Mouse (Mus musculus): ENCODE data around the gene Ddx19a. TPM values are rescaled to one million over a fixed set of nuclear protein-coding genes. Genes with fewer than 3 reads are reported as not detected.
A peak's percentile ranks its signal among the peaks of the same experiment; 100 is the strongest.
"Not testable (repeated sequence)": the region's sequence is repeated elsewhere in the genome, so short reads cannot be mapped to it uniquely, and the experiment has no call there.

Ddx19a gene
- polyA plus RNA-seq, 1 experiment from 2014 or later = 35.0 TPM

GRCm38 (mm10) chr8:110931176-110931939, 66.2 kb downstream of the Ddx19a start:
- ATAC-seq (replicated peaks; ENCODE audit: low FRiP score) (peak; percentile 73), DNase-seq (ENCODE audit: low spot score) (peak; percentile 67)
- Histone ChIP-seq H3K4me2 (peak overlapping the region; percentile 55), H3K9me3 (ENCODE audit: control insufficient read depth, low read length) (no peaks in the 10 kb centered on the region), H3K27me3 (replicated peaks; ENCODE audit: control insufficient read depth, insufficient read depth, low read length) (no peaks in the 10 kb centered on the region), H3K27ac (ENCODE audit: low read depth, low read length) (peak overlapping the region; percentile 79), H3K4me1 (replicated peaks; ENCODE audit: control insufficient read depth, insufficient read depth, low read length) (peaks cover 84% of the 10 kb centered on the region), H3K36me3 (ENCODE audit: control insufficient read depth, insufficient read depth, low read length) (peaks cover 4% of the 10 kb centered on the region; the same call in 1 of the 2 replicates), H3K9ac (ENCODE audit: low read depth, low read length) (peak overlapping the region; percentile 50), H3K4me3 (ENCODE audit: low read depth, low read length) (peak overlapping the region; percentile 25)
- WGBS = 41% methylated on average over 12 of the region's 12 CpGs

DNA sequence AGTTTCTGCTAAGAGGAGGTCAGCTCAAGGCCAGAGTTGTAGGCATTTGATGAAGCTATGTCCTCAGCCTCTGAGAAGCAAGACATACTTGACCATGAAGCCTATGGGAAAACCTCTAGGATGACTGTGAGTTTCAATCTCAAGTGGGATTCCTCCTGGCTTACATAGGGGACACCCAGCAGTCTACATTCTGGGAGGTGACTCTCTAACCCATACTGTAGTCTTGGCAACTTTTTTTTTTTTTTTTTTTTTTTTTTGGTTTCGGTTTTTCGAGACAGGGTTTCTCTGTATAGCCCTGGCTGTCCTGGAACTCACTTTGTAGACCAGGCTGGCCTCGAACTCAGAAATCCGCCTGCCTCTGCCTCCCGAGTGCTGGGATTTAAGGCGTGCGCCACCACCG, 67.9 kb downstream of the Ddx19a start:
- Histone ChIP-seq H3K9ac (ENCODE audit: low read depth, low read length) (peak overlapping the region; percentile 25; the same call in 1 of the 2 replicates), H3K27ac (ENCODE audit: low read depth, low read length) (peak overlapping the region; percentile 82), H3K4me1 (replicated peaks; ENCODE audit: control insufficient read depth, insufficient read depth, low read length) (peaks cover 87% of the 10 kb centered on the region), H3K4me2 (peak overlapping the region; percentile 58)
- not testable (repeated sequence) for H3K4me3 ChIP-seq (ENCODE audit: low read depth, low read length); H3K36me3 ChIP-seq (ENCODE audit: control insufficient read depth, insufficient read depth, low read length); H3K9me3 ChIP-seq (ENCODE audit: control insufficient read depth, low read length); H3K27me3 ChIP-seq (replicated peaks; ENCODE audit: control insufficient read depth, insufficient read depth, low read length); DNase-seq (ENCODE audit: low spot score); ATAC-seq (replicated peaks; ENCODE audit: low FRiP score)
- 70% methylated on average over 7 of the region's 8 CpGs for WGBS

DNA sequence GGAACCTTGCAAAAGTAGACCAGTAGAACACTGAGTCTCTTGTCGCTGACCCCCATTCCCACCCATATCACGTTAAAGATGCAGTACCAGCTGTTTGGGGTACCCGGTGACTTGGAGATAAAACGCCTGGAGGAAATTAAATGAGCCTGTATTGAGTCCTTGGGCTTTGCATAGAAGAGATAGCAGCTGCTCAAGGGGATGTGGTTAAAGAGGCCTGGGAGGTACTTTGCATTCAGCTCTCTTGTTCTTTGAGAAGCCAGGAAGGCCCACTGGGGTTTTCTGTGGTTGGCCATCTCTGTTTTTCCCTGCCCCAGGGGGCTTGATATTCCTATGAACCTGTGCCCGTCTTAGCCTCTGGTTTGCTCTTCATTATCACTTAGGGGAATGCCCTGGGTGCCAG, 68.5 kb downstream of the Ddx19a start:
- ATAC-seq (replicated peaks; ENCODE audit: low FRiP score) (peak; percentile 85), DNase-seq (ENCODE audit: low spot score) (no peak)
- Histone ChIP-seq H3K36me3 (ENCODE audit: control insufficient read depth, insufficient read depth, low read length) (peaks cover 2% of the 10 kb centered on the region; the same call in 1 of the 2 replicates), H3K27ac (ENCODE audit: low read depth, low read length) (peak overlapping the region; percentile 82), H3K9ac (ENCODE audit: low read depth, low read length) (peak overlapping the region; percentile 25; the same call in 1 of the 2 replicates), H3K27me3 (replicated peaks; ENCODE audit: control insufficient read depth, insufficient read depth, low read length) (no peaks in the 10 kb centered on the region), H3K4me3 (ENCODE audit: low read depth, low read length) (no peak overlapping the region), H3K9me3 (ENCODE audit: control insufficient read depth, low read length) (no peaks in the 10 kb centered on the region), H3K4me2 (peak overlapping the region; percentile 58), H3K4me1 (replicated peaks; ENCODE audit: control insufficient read depth, insufficient read depth, low read length) (peaks cover 88% of the 10 kb centered on the region)
- 33% methylated on average over 5 of the region's 5 CpGs for WGBS

DNA sequence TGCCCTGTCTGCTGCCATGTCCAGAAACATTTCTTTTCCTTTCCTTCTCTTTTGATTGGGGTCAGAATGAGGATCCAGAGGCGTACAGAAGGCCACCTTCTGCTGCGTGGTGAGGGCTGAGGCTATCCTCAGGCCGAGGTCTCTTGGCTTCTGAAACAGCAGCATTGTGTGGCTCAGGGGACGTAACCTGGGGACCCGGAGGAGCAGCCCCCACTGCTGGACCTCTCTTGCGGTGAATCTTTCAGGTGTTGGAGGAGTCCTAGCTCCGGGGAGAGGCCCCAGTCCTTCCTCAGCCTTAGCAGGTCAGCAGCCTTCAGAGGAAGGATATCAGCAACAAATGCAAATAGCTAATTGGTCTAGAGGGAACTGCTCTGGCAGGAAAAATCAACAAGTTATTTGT, 69.2 kb downstream of the Ddx19a start:
- no peak overlapping the region for H3K4me3 ChIP-seq (ENCODE audit: low read depth, low read length)

GRCm38 (mm10) chr8:110926690-110927089, 70.9 kb downstream of the Ddx19a start:
- ATAC-seq (replicated peaks; ENCODE audit: low FRiP score) (no peak), DNase-seq (ENCODE audit: low spot score) (no peak)
- 44% methylated on average over 5 of the region's 5 CpGs for WGBS
- peak overlapping the region; percentile 32; the same call in 1 of the 2 replicates for H3K27ac ChIP-seq (ENCODE audit: low read depth, low read length)
- H3K9me3 ChIP-seq (ENCODE audit: control insufficient read depth, low read length) = no peaks in the 10 kb centered on the region
- H3K4me1 ChIP-seq (replicated peaks; ENCODE audit: control insufficient read depth, insufficient read depth, low read length) = peaks cover 83% of the 10 kb centered on the region
- peaks cover 2% of the 10 kb centered on the region; the same call in 1 of the 2 replicates for H3K36me3 ChIP-seq (ENCODE audit: control insufficient read depth, insufficient read depth, low read length)
- no peak overlapping the region for H3K9ac ChIP-seq (ENCODE audit: low read depth, low read length)
- no peak overlapping the region for H3K4me3 ChIP-seq (ENCODE audit: low read depth, low read length)
- no peaks in the 10 kb centered on the region for H3K27me3 ChIP-seq (replicated peaks; ENCODE audit: control insufficient read depth, insufficient read depth, low read length)
- H3K4me2 ChIP-seq = peak overlapping the region; percentile 20; the same call in 1 of the 2 replicates

More for the DNA sequence above, 69.2 kb downstream of the Ddx19a start:
- DNase-seq (ENCODE audit: low spot score) (no peak), ATAC-seq (replicated peaks; ENCODE audit: low FRiP score) (no peak; the same call in 1 of the 2 replicates)
- Histone ChIP-seq H3K27ac (ENCODE audit: low read depth, low read length) (peak overlapping the region; percentile 77), H3K4me1 (replicated peaks; ENCODE audit: control insufficient read depth, insufficient read depth, low read length) (peaks cover 87% of the 10 kb centered on the region), H3K9me3 (ENCODE audit: control insufficient read depth, low read length) (no peaks in the 10 kb centered on the region), H3K27me3 (replicated peaks; ENCODE audit: control insufficient read depth, insufficient read depth, low read length) (no peaks in the 10 kb centered on the region), H3K4me2 (peak overlapping the region; percentile 58), H3K36me3 (ENCODE audit: control insufficient read depth, insufficient read depth, low read length) (peaks cover 2% of the 10 kb centered on the region; the same call in 1 of the 2 replicates), H3K9ac (ENCODE audit: low read depth, low read length) (no peak overlapping the region; the same call in 1 of the 2 replicates)
- 40% methylated on average over 7 of the region's 7 CpGs for WGBS

- no peak for DNase-seq (ENCODE audit: low spot score)
- H3K4me3 ChIP-seq (ENCODE audit: low read depth, low read length) = no peak overlapping the region
- ATAC-seq (replicated peaks; ENCODE audit: low FRiP score) = no peak
- H3K9ac ChIP-seq (ENCODE audit: low read depth, low read length) = no peak overlapping the region
- no peaks in the 10 kb centered on the region for H3K9me3 ChIP-seq (ENCODE audit: control insufficient read depth, low read length)
- H3K4me2 ChIP-seq = no peak overlapping the region; the same call in 1 of the 2 replicates
- H3K4me1 ChIP-seq (replicated peaks; ENCODE audit: control insufficient read depth, insufficient read depth, low read length) = peaks cover 83% of the 10 kb centered on the region
- H3K27me3 ChIP-seq (replicated peaks; ENCODE audit: control insufficient read depth, insufficient read depth, low read length) = no peaks in the 10 kb centered on the region
- H3K27ac ChIP-seq (ENCODE audit: low read depth, low read length) = peak overlapping the region; percentile 19; the same call in 1 of the 2 replicates
- 79% methylated on average over 8 of the region's 8 CpGs for WGBS
- H3K36me3 ChIP-seq (ENCODE audit: control insufficient read depth, insufficient read depth, low read length) = peaks cover 1% of the 10 kb centered on the region; the same call in 1 of the 2 replicates
These were observed 71.9 kb downstream of the Ddx19a start for GRCm38 (mm10) chr8:110925691-110926140.

Small RNA genes lying within 50 kb of the gene (microRNA-seq; reads per million reads assigned to microRNA genes)
- not detected for gene Gm24103 (ENCODE audit: borderline number of aligned reads)
- 3.2 reads per million for gene Mir3473d (ENCODE audit: borderline number of aligned reads)

Other genes with a start within 250 kb of the Ddx19a start
- 0.18 and 0.36 TPM in 2 replicates for gene Il34, start 191.9 kb downstream of the Ddx19a start, polyA plus RNA-seq (2014; fragmentation: Nextera tagmentation; extraction: Ambion mirVana)
- gene Cog4, start 151.2 kb downstream of the Ddx19a start, polyA plus RNA-seq (2014; fragmentation: Nextera tagmentation; extraction: Ambion mirVana) = 51.4 and 57.3 TPM in 2 replicates
- gene Sf3b3, start 151.0 kb downstream of the Ddx19a start, polyA plus RNA-seq (2014; fragmentation: Nextera tagmentation; extraction: Ambion mirVana) = 187 and 214 TPM in 2 replicates
- 6.8 and 9.0 TPM in 2 replicates for gene Fuk, start 95.3 kb downstream of the Ddx19a start, polyA plus RNA-seq (2014; fragmentation: Nextera tagmentation; extraction: Ambion mirVana)
- gene St3gal2, start 77.9 kb downstream of the Ddx19a start, polyA plus RNA-seq (2014; fragmentation: Nextera tagmentation; extraction: Ambion mirVana) = 21.9 and 22.0 TPM in 2 replicates
- 7.1 TPM in 2 replicates for gene Ddx19b, start 34.0 kb upstream of the Ddx19a start, polyA plus RNA-seq (2014; fragmentation: Nextera tagmentation; extraction: Ambion mirVana)
- gene Aars, start 35.3 kb upstream of the Ddx19a start, polyA plus RNA-seq (2014; fragmentation: Nextera tagmentation; extraction: Ambion mirVana) = 86.5 and 96.2 TPM in 2 replicates
- gene Exosc6, start 58.5 kb upstream of the Ddx19a start, polyA plus RNA-seq (2014; fragmentation: Nextera tagmentation; extraction: Ambion mirVana) = 25.7 and 31.6 TPM in 2 replicates
- gene Clec18a, start 94.6 kb upstream of the Ddx19a start, polyA plus RNA-seq (2014; fragmentation: Nextera tagmentation; extraction: Ambion mirVana) = not detected in 2 replicates
- gene Pdpr, start 96.8 kb upstream of the Ddx19a start, polyA plus RNA-seq (2014; fragmentation: Nextera tagmentation; extraction: Ambion mirVana) = 5.1 and 5.3 TPM in 2 replicates